Mouse (Mus musculus): ENCODE data around the gene Mkrn1. TPM values are rescaled to one million over a fixed set of nuclear protein-coding genes. Genes with fewer than 3 reads are reported as not detected.

Mkrn1 gene
- 258 TPM for polyA plus RNA-seq (2014; fragmentation: Illumina TruSeq; extraction: RNeasy Lipid Tissue Mini Kit (QIAGEN cat#74804); ENCODE audit: low read depth, low replicate concordance)

GRCm38 (mm10) chr6:39419851-39420721 is at the start of gene Mkrn1:
Mkrn1 (minus strand) TSS chr6:39420462.

GRCm38 (mm10) chr6:39381125-39381880 is 39.0 kb downstream of the Mkrn1 start, which contains the start of gene Rab19:
Rab19 (plus strand) TSS chr6:39381175.

GRCm38 (mm10) chr6:39377311-39377827 is 42.9 kb downstream of the Mkrn1 start, which contains the start of gene Slc37a3:
Slc37a3 (minus strand) TSS chr6:39377675.

Other genes with a start within 250 kb of the Mkrn1 start
- 104 TPM for gene Kdm7a, start 213.7 kb downstream of the Mkrn1 start, polyA plus RNA-seq (2014; fragmentation: Illumina TruSeq; extraction: RNeasy Lipid Tissue Mini Kit (QIAGEN cat#74804); ENCODE audit: low read depth, low replicate concordance)
- 42.3 TPM for gene Slc37a3, start 42.8 kb downstream of the Mkrn1 start, polyA plus RNA-seq (2014; fragmentation: Illumina TruSeq; extraction: RNeasy Lipid Tissue Mini Kit (QIAGEN cat#74804); ENCODE audit: low read depth, low replicate concordance)
- 4.4 TPM for gene Rab19, start 39.3 kb downstream of the Mkrn1 start, polyA plus RNA-seq (2014; fragmentation: Illumina TruSeq; extraction: RNeasy Lipid Tissue Mini Kit (QIAGEN cat#74804); ENCODE audit: low read depth, low replicate concordance)
- 1.1 TPM for gene Dennd2a, start 137.4 kb upstream of the Mkrn1 start, polyA plus RNA-seq (2014; fragmentation: Illumina TruSeq; extraction: RNeasy Lipid Tissue Mini Kit (QIAGEN cat#74804); ENCODE audit: low read depth, low replicate concordance)
- 5.4 TPM for gene Adck2, start 153.4 kb upstream of the Mkrn1 start, polyA plus RNA-seq (2014; fragmentation: Illumina TruSeq; extraction: RNeasy Lipid Tissue Mini Kit (QIAGEN cat#74804); ENCODE audit: low read depth, low replicate concordance)
- not detected for gene Gm42420, start 165.3 kb upstream of the Mkrn1 start, polyA plus RNA-seq (2014; fragmentation: Illumina TruSeq; extraction: RNeasy Lipid Tissue Mini Kit (QIAGEN cat#74804); ENCODE audit: low read depth, low replicate concordance)
- gene Ndufb2, start 172.1 kb upstream of the Mkrn1 start, polyA plus RNA-seq (2014; fragmentation: Illumina TruSeq; extraction: RNeasy Lipid Tissue Mini Kit (QIAGEN cat#74804); ENCODE audit: low read depth, low replicate concordance) = 66.4 TPM